Mouse (Mus musculus): ENCODE measurements around the gene Inpp5d.

The Inpp5d gene

DNA sequence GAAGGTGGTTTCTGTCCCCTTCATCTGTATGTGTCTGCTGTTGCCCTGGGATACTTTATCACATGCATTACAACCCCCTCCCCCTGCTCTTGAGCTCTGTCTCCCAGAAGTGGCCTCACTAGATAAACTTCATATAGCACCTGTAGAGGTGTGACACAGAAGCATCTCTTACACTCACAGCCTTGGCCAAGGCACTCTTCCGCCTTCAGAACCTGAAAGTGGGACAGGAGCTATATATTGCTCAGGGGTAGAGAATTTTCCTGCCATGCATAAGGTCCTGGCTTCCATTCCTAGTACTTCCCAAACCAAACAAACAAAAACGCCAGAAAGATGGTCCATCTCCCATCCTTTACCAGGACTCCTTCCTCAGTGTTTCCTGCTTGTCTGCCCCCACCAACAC lies 84.1 kb downstream of the Inpp5d start:
- no peak for DNase-seq (ENCODE audit: low read depth, low spot score)

DNA sequence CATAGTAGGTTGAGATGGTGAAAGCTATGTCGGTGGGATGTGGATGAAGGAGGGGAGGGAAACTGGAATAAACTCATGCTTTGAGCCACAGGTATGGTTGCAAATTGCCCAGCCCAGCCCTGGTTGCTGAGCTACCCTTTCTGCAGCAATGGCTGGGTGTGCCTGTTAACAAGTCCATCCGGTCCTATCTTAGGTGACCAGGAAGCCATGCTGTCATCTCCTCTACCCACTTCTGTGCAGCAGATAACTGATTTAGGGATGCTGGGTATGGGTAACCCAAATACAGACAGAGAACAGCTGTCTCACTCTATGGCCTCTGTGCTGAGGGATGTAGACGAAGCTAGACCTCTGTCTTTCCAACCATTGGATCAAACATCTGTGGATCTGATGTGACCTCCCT lies 86.2 kb downstream of the Inpp5d start:
- DNase-seq (ENCODE audit: low read depth, low spot score) = no peak

DNA sequence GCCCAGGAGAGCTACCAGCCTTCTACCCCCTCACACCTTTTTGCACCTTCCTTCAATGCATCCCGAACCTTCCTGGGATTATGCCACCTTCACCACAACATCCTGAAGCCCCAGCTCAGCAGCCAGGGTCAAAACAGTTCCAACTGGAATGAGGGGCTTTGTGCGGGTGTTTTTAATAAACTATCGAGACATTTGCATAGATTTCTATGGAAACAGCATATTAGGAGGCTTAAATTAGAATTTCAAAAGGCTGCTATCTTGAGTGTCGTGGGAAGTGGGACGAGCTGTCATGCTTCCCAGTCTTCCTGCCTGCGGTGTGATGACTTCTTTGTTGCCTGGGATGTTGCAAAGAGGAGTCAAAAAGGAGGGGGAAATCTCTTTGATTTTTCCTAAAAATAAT lies 88.9 kb downstream of the Inpp5d start:
- no peak for DNase-seq (ENCODE audit: low read depth, low spot score)

DNA sequence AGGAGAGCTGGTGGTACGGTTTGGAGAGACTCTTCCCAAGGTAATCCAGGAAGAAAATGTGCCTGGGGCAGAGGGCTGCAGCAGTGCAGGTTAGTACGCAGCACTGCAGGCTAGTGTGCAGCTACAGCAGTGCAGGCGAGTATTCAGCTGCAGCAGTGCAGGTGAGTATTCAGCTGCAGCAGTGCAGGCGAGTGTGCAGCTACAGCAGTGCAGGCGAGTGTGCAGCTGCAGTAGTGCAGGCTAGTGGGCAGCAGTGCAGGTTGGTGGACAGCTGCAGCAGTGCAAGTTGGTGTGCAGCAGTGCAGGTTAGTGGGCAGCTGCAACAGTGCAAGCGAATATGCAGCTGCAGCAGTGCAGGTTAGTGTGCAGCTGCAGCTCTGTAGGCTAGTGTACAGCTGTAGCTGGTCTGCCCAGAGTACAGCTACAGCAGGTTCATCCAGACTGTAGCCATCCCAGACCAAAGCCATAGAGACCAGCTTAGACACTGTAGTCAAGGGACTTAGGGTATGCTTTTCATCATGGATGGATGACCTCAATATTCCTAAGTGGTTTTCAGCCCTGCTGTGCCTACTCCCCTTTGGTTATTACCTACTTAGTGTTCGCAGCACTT lies 89.7 kb downstream of the Inpp5d start:
- no peak for DNase-seq (ENCODE audit: low read depth, low spot score)

DNA sequence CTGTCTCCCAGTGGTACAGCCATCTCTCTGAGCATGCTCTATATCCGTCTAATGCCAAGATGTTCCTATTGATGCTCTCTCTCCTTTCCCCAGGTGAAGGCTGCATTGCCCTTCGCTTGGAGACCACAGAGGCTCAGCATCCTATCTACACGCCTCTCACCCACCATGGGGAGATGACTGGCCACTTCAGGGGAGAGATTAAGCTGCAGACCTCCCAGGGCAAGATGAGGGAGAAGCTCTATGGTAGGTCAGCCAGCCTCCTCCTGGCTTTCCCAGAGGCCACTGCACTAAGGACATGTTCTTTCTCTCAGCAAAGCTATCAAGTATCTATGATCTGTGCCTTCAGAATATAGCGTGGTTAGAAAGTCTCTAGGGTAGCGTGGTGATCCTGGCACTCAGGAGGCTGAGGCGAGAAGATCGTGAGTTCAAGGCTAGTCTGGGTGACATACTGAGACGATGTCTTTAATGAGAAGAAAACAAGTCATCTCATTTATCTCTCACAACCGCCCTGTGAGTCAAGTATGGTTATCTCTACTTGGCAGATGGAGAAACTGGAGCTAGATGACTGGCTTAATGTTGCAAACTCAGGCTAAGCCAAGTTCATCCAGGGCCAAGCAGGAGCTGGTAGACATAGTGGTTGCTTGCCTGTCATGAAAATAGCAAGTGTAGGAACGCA lies 92.0 kb downstream of the Inpp5d start:
- no peak for DNase-seq (ENCODE audit: low read depth, low spot score)

DNA sequence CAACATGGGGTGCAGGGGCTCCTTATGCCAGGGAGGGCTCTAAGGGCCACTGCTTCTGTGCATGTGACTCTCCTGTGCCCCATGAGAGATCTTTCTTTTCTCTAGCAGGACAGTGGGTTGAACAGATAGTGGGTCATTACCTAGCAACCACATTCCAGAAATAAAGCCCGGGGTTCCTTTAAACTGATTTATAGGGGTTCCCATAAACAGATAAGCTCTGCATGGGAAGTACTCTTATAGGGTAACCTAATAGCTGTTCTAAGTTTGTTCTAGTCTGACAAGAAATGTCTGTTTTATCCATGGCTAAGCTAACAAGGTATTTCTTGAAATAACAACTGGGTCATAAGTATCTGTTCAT lies 92.5 kb downstream of the Inpp5d start:
- no peak for DNase-seq (ENCODE audit: low read depth, low spot score)

DNA sequence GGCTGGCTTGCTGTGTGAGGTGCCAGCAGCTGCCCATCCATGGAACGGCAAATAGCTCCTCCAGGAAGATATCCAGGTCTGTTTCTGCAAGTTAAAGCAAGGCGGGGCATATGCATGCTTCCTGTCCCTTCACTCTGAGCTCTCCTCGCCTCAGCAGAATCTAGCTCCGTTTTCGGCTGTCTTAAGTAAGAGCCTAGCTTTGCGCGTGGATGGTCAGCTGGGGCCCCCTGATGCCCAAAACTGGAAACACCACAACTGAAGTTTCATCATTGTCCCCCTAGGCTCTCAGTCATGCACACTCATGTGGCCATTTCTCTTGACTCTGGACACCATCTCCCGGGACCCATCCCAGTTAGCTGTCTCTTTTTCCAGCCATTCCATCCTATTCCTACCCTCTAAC lies 101.3 kb downstream of the Inpp5d start:
- DNase-seq (ENCODE audit: low read depth, low spot score) = peak; percentile 22

DNA sequence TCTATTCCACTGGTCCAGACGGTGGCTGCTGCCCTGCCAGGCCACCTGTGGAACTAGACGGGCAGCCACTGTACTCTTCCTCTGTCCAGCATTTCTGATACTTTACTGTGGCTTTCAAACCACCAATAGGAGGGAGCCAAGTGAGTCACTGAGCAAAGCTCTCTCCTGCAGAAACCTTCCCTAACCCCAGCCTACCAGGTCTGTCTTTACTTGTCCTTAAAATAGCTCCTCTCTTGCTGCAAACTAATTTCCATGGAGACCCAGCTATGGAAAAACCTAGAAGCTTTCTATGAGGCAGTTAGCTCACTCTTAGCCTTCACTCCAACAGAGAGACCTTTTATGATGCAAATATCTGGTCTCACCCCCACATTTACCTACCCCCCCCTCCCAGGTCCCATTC lies 102.0 kb downstream of the Inpp5d start:
- no peak for DNase-seq (ENCODE audit: low read depth, low spot score)

DNA sequence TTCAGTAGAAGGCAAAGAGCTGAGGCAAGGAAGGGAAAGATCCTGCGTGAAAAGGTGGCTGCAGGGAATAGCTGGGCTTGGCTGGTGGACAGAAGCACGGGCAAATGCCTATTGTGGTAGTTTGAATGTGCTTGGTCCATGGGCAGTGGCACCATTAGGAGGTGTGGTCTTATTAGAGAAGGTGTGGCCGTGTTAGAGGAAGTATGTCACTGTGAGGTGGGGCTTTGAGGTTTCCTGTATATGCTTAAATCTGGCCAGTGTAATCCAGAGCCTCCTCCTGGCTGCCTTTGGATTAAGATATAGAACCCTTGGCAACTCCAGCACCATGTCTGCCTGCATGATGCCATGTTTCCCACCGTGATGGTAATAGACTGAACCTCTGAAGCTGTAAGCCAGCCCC lies 103.2 kb downstream of the Inpp5d start:
- no peak for DNase-seq (ENCODE audit: low read depth, low spot score)

DNA sequence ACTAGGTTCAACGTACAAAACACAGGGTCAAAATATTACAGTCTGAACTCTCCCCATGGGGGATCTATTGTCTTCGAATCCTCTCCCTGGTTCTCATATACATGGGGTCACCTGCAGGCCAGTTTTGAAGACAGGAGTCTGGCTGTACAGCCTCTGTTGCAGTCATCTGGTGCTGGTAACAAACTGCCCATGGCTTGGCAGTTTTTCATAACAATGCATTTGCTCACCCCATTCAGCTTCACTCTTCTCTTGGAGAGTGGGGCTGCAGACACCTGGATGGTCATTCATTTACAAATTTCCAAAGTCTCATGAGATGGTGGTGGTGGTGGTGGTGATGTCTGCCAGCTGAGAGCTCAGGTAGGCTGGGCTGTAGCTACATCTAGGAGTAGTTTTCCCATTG lies 109.0 kb downstream of the Inpp5d start:
- DNase-seq (ENCODE audit: low read depth, low spot score) = no peak

DNA sequence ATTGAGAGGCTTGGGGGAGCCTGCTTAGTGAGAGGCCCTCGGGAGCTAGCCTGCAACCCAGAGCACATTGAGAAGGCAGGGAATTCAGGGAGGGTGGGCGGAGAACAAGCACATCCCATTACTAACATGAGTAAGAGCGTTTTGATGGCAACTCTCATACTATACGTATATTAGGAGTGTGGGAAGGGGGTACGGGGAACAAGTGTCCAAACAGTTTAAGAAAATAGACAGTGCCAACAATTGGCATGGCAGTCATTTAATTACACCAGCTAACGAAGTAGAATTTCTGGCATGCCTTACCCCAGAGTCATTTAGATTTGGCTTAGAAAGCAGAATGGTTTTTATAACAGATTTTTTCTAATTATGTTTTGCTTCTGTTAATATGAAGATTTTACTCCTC lies 109.7 kb downstream of the Inpp5d start:
- no peak for DNase-seq (ENCODE audit: low read depth, low spot score)

DNA sequence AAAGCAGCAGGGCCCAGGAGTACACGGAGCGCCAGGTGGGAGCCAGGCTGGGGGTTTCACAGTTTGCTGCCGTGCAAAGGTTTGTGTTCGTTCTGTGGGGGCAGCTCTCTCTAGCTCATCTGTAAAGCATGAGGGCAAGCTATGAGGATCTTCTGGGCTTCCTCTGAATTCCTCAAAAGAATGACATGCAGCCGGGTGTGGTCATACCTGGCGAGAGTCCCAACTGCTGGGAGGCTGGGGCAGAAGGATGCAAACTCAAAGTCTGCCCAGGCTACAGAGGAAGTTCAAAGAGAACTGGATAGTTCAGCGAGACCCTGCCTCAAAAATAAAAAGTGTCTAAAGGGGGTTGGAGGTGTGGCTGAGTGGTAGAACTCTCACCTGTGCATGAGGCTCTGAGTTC lies 110.2 kb downstream of the Inpp5d start:
- no peak for DNase-seq (ENCODE audit: low read depth, low spot score)

DNA sequence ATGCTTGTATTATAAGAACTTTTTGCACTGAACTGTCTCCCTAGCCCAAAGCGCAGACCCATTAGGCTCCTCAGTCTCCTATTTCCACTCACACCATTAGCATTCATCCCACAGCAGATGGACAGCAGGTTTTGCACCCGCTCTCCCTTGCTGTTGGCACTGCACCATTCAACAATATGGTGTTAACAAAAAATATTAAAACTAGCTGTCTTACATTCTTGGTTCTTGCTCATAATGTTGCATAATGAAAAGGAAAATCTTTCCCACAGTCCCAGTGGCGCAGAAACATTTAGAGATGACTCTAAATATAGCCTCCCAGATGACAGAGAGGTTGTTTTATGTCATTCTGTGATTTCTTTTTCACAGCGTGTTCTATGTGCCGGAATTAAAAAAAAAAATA lies 113.1 kb downstream of the Inpp5d start:
- no peak for DNase-seq (ENCODE audit: low read depth, low spot score)

DNA sequence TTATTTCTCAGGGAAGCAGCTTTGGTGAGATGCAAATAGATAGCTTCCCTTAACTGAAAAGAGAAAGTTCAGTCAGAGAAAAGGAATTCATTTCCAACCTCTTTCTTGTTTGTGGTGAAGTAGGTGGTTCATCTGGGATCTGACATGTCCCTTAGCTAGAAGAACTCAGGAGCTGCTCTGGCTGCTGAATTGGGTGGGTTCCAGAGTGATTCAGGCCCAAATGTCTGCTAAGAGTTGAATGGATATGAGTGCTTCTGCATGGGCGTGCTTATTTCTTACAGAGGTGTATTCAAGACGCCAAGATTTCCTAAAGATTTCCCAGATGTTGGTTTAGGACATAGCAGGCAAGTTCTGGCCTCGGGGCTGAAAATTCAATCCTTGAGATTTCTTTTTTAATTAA lies 114.0 kb downstream of the Inpp5d start:
- no peak for DNase-seq (ENCODE audit: low read depth, low spot score)

DNA sequence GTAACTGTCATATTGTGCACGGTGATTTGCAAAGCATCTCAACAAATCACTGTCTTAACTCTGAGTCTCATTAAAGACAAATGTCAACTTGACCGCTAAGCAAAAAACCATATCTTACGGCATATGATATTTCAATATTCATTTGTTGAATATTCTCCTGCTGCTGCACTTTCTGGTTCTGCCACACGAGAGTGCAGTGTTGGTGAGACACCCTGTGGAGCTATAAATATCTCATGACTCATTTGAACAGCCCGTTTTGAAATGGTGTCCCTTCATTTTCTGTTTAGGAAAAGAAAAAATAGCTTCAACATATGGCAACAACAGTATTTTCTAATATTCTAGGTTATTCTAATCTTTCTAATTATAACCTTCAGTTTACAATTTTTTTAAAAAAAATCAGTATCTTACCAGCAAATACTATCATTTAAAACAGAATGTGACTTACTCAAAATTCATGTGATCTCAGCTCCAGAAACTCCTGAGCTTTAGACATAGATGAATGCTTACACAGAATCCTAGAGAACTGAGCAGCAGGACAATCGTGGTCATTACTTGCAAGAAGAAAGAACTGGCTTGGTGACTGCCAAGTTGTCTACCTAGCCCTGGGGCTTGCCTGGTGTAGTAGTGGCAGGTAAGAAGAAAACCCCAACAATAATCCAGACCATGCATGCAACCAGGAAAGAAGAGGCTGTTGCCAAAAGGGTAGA lies 120.6 kb downstream of the Inpp5d start:
- DNase-seq (ENCODE audit: low read depth, low spot score) = no peak

DNA sequence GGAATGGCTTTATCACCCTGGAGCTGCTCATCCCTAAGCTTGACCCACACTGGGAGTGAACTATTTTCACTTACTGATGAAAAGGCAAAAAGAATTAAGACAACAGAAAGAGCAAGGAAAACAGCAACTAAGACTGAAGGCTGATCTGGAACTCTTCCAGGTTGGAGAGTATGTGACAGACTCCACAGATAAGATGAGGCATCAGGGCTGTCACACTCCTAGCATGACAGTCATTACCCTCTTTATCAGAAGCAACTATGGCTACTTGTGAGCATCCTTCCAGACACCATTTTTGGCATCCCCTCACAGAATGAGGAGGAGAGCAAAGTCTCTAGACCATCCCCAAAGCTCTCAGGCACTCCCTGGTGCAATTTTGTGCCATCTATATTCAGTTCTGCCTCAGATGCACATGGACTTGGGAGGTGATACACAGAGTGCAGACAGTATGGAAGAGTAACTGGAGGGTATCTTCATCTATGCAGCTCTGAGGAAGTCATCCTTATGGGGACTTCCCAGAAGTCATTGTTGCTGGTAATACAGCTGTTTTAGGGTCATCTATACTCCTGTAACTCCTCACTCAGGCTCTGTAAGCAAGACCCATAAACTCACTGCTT lies 129.4 kb downstream of the Inpp5d start:
- no peak for DNase-seq (ENCODE audit: low read depth, low spot score)

DNA sequence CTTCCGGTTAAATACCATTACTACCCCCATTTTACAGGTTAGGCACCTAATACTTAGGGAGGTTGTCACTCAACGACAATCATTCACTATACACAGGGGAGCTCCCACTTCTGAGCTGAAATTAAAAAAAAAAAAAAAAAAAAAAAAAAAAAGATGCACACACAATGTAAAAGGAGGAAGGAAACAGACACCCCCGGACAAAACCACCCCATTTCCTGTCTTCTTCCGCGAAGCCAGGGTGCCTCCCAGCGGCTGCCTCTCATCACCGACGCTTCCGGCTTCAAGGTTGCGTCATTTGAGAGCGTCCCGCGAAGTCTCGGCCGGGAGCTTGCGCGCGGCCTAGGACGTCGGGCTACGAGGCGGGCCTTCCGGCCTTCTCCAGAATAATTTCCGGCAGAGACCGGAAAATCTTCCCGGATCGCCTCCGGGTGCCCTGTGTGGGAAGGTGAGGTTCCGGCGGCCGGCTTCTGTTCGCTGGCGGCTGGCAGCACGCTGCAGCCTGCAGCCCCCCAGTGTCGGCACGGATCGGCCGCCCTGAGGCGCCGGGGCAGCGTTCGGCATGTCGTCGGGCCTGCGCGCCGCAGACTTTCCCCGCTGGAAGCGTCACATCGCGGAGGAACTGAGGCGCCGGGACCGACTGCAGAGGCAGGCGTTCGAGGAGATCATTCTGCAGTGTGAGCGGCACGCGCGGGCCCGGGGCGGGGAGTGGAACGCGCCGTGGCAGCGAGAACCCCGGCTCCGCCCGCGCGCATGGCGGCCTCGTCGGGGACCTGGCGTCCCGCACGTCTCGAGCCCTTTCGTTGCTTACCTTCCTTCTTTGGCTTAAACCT lies 135.7 kb downstream of the Inpp5d start, which contains the start of gene Atg16l1:
Gene Atg16l1 (plus strand): TSS at position 230 of the 830 bp plus-strand sequence.
- peak; percentile 95 for DNase-seq (ENCODE audit: low read depth, low spot score)

DNA sequence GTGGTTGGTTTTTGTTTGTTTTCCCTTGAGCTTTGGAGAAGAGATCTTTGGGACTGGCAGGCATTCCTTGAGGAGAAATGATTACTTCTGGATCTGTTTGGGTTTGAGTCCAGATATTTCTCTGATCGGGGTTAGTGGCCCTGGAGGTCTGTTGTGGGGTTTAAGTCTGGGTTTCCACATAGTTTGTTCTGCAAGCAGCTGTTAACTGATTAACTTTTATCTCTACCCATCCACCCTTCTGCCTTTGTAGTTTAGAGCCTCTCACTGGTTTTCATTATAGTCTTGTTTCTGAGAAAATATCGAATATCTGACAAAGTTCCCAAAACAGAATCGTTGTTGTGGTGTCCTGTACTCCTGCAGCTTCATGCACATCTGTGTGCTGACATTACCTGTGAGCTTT lies 143.7 kb downstream of the Inpp5d start:
- DNase-seq (ENCODE audit: low read depth, low spot score) = no peak

DNA sequence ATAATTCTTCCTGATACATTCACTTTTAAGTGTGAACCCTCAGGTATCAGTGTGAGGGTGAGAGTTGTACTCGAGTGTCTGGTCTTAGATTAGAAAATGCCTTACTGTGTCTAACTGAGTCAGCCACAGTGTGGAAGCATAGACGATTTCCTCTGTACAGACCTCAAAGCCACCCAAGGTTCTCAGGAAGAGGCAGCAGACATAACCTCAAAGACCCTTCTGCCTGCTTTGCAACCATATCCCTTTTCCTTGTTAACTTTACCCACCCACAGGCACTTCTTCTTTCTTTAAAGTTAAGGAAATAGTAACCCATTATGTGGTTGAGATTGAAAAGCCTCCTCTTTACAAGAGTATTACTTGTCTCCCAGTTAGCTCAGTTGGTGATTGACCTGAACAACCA lies 145.6 kb downstream of the Inpp5d start:
- no peak for DNase-seq (ENCODE audit: low read depth, low spot score)

DNA sequence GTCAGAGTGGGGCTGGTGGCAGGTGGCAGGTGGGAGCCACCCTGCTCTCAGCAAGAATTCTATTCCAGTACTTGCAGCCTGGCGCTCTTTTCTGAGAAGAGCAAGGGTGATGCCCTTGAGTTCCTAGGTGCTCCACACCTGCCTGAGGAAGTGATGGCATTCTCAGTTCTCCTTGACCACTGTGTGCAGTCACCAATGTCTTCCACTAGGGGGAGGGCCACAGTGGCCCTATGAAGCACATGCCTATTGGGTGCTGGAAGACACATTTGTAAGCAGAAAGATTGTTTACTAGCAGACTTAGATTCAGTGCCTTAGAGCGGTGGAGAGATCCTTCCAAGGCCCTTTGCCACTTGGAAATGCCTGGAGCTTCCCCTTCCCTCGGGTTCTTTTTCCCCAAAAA lies 146.1 kb downstream of the Inpp5d start:
- DNase-seq (ENCODE audit: low read depth, low spot score) = no peak

DNA sequence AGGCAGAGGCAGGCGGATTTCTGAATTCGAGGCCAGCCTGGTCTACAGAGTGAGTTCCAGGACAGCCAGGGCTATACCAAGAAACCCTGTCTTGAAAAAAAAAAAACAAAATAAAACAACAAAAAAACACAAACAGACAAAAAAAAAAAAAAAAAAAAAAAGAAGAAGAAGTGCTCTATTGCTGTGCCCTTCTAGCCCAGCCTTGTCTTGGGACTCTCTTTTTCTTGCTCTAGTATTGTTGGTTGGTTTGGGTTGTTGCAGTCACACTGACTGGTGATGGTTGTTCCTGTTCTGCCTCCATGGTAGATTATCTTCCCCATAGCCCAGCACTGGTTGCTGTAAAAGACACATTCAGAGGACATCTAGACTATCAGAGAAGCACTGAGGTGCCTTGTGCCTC lies 149.2 kb downstream of the Inpp5d start:
- no peak for DNase-seq (ENCODE audit: low read depth, low spot score)

Measured in mesoderm, embryonic 11.5 days (tissue).